Mouse (Mus musculus) embryonic stem cell, embryonic (primary cell): ENCODE measurements around the gene Abcc8.

ENCODE experiments used
- CTCF ChIA-PET, 4 experiments: fragments of 300-600 bp in 2 of 4; fragments of 350-600 bp in 2 of 4; sonication (Branson Sonifier 250); formaldehyde crosslinking; loops; one replicate each; lab custom pipeline; 2022; ENCODE audit warnings: inconsistent platforms in 2 of 4; lab: Charles Lee
- POLR2A ChIA-PET, 4 experiments: fragments of 300-600 bp in 2 of 4; fragments of 350-600 bp in 2 of 4; sonication (Branson Sonifier 250); formaldehyde crosslinking; loops; one replicate each; lab custom pipeline; 2022; ENCODE audit warnings: antibody characterized with exemption in 4 of 4, inconsistent platforms in 1 of 4; lab: Charles Lee

Gene Abcc8

DNA sequence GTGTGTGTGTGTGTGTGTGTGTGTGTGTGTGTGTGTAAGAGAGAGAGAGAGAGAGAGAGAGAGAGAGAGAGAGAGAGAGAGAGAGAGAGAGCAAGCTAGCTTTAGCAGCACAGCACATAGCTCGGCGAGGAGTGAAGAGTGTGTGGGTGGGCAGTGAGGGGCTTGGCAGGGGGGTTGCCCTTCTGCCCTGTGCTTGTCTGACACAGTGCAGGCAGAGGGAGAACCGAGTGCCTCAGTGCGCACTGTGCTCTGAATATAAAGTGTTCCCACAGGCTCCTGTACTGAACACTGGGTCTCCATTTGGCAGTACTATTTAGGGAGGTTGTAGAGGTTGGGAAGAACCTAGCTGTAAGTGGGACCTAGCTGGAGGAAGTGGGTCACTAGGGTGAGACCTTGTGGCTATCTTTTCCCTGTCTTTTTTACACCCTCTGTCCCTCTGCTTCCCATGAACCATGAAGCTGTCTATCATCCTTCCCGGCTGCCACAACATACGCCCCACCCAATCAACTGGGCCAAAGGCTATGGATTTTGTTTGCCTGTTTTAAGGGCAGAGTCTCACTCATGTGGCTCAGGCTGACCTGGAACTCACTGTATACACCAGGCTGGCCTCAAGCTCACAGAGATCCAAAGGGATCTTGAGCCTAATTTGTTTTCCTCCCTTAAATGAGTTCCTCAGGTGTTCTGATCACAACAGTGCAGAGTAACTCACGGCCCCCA, 50.2 kb downstream of the Abcc8 start:
- CTCF ChIA-PET, result interaction anchor here in 1 of 4 experiments (0.7 kb wide), 1 partner anchor 72 kb away, joined by 3 read pairs; no protein-coding TSS in a partner anchor
- POLR2A ChIA-PET, result interaction anchor here in 1 of 4 experiments (0.7 kb wide), 1 partner anchor 114 kb away, joined by 8 read pairs; no protein-coding TSS in a partner anchor

DNA sequence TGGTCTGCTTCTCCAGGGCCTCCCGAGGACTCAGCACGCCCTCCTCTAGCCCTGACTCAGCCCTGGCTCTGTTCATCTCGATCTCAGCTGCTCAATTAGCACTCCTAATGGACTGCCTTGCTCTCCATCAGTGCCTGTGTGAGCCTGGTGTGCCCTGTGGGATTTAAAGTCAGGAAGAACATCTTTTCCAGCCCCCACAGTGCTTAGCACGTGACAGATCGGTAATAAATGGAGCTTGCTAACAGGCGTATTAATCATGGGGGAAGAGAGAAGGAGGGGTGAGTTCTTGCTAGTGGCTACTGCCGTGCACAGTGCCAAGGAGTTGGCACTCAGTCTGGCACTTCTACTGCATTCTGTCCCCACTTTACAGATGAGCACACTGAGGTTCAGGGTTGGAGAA, 51.6 kb downstream of the Abcc8 start:
- ChIA-PET CTCF (no interaction called here), POLR2A (interaction anchor here in 1 of 4 experiments (0.6 to 1.4 kb wide), 3 partner anchors 10 to 147 kb away, joined by 3 to 6 read pairs (median 5); partner anchors contain the start of gene Nomo1)

GRCm38 (mm10) chr7:46125340-46125739, 54.5 kb downstream of the Abcc8 start:
- ChIA-PET CTCF (no interaction called here), POLR2A (interaction anchor here in 1 of 4 experiments (0.6 kb wide), 1 partner anchor 333 kb away, joined by 4 read pairs; no protein-coding TSS in a partner anchor)

GRCm38 (mm10) chr7:46124460-46124859, 55.4 kb downstream of the Abcc8 start:
- ChIA-PET CTCF (no interaction called here), POLR2A (interaction anchor here in 1 of 4 experiments (0.6 kb wide), 1 partner anchor 377 kb away, joined by 3 read pairs; no protein-coding TSS in a partner anchor)

GRCm38 (mm10) chr7:46122964-46123363, 56.9 kb downstream of the Abcc8 start:
- ChIA-PET CTCF (no interaction called here), POLR2A (interaction anchor here in 1 of 4 experiments (0.7 to 1.3 kb wide), 2 partner anchors 10 to 14 kb away, joined by 3 to 4 read pairs; no protein-coding TSS in a partner anchor)

DNA sequence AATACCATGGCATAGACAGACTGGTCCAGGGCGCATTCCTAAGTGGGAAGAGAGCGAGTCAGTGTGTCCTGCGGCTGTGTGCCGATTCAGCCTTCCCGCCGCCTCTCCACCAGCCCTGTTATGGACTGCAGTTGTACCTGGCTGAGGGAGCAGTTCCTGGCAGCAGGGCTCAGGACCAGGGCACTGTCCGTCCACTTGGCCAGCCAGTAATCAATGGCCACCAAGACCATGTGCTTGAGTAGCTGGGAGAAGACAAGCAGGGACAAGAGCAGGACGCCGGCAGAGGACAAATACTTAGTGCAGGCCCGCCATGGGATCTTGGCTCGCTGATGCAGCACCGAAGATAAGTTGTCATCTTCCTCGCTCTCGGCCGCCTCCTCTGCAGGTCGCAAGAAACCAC, 62.8 kb downstream of the Abcc8 start:
- ChIA-PET POLR2A (interaction anchor here in 1 of 4 experiments (0.6 kb wide), 1 partner anchor 154 kb away, joined by 3 read pairs; no protein-coding TSS in a partner anchor), CTCF (no interaction called here)

DNA sequence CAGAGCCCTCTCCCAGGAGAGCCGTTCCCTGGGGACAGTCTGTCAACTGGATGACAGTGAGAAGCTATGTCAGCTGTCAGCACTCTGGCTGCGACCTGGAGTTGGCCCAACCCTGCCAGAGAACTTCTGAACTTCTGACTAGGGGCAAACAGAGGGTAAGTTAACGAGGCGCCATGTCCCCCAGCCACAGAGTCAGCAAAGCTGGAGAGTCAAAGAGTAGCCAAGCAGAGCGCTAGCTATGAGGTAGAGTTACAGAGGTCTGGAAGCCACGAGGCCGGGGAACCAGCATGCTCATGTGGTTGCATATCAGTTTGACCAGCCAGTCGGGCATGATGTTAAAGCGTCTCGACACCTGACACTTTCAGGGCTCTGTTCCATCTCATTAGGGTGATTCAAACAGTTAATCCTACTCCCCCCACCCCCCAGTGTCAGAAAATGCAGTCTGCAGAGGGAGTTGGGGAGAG, 63.7 kb downstream of the Abcc8 start:
- CTCF ChIA-PET, result interaction anchor here in 1 of 4 experiments (0.7 kb wide), 1 partner anchor 281 kb away, joined by 3 read pairs; no protein-coding TSS in a partner anchor
- POLR2A ChIA-PET, result interaction anchor here in 1 of 4 experiments (0.6 to 1.4 kb wide), 2 partner anchors 12 to 19 kb away, joined by 3 to 4 read pairs; no protein-coding TSS in a partner anchor

- POLR2A ChIA-PET, result no interaction called here
- CTCF ChIA-PET, result no interaction called here
Observed at GRCm38 (mm10) chr7:46113435-46113834, 66.4 kb downstream of the Abcc8 start.

GRCm38 (mm10) chr7:46111938-46112337, 67.9 kb downstream of the Abcc8 start:
- ChIA-PET POLR2A (interaction anchor here in 2 of 4 experiments (0.6 to 1.5 kb wide), 4 partner anchors 9 to 869 kb away, joined by 3 to 5 read pairs (median 4); no protein-coding TSS in a partner anchor), CTCF (no interaction called here)

GRCm38 (mm10) chr7:46111212-46111817, 68.5 kb downstream of the Abcc8 start:
- POLR2A ChIA-PET, result interaction anchor here in 2 of 4 experiments (0.6 to 1.5 kb wide), 3 partner anchors 8 to 868 kb away, joined by 3 to 5 read pairs (median 5); no protein-coding TSS in a partner anchor

DNA sequence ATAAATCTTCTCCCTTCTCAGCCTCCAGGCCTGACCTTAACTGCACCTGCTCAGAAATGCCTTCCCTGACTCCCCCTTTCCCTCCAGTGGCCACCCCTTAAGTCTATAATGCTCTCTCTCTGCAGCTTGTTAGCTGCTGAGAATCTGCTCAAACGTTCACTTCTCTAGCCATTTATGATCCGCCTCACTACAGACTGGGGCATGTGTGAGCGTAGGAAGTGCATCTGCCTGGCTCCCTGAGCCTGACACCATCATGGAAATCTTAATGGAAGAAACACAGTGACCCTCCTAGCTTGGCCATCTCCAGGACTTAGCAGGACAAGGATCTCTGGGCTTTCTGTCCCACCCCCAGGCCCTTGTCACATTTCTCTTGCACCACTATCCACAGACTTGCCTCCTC, 69.8 kb downstream of the Abcc8 start:
- CTCF ChIA-PET, result interaction anchor here in 2 of 4 experiments (0.5 to 0.9 kb wide), 3 partner anchors 271 to 659 kb away, joined by 3 to 6 read pairs (median 3); no protein-coding TSS in a partner anchor
- POLR2A ChIA-PET, result interaction anchor here in 1 of 4 experiments (1.3 to 1.5 kb wide), 2 partner anchors 20 to 94 kb away, joined by 3 read pairs; no protein-coding TSS in a partner anchor

More at GRCm38 (mm10) chr7:46111212-46111817, 68.5 kb downstream of the Abcc8 start:
- CTCF ChIA-PET, result no interaction called here

GRCm38 (mm10) chr7:46105484-46105883, 74.3 kb downstream of the Abcc8 start:
- POLR2A ChIA-PET, result interaction anchor here in 1 of 4 experiments (1.2 to 1.7 kb wide), 2 partner anchors 10 to 28 kb away, joined by 3 read pairs; no protein-coding TSS in a partner anchor
- CTCF ChIA-PET, result no interaction called here

DNA sequence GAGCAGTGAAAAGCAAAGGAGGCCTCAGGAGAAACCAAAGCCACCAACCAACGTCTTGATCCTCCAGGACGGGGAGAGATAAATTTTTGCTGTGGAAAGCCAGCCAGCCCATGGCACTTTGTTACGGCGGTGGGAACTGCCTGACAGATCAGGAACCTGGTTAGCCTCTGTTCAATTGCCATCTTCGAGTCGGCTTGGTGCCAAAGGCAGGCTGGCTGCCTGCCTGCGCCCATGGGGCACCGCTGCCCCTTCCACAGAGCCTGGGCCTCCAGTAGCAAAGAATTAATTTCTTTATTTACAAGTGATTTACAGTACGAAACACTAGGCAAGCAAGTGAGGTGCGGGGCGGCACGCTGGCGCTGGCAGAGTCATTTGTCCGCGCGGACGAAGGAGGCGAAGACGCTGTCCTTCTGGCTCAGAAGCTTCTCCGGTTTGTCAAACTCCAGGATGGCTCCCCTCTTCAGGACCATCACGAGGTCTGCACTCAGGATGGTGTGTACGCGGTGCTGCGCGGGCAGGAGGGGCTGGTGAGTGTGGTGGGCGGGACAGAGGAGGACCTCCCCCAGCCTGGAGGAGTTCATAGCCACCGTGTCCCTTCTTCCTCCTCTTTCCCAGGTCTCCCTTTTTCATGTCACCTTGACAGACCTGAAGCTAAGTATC, 75.4 kb downstream of the Abcc8 start:
- POLR2A ChIA-PET, result interaction anchor here in 1 of 4 experiments (1.7 kb wide), 1 partner anchor 11 kb away, joined by 3 read pairs; no protein-coding TSS in a partner anchor
- CTCF ChIA-PET, result interaction anchor here in 1 of 4 experiments (1.2 kb wide), 1 partner anchor 9 kb away, joined by 3 read pairs; no protein-coding TSS in a partner anchor

DNA sequence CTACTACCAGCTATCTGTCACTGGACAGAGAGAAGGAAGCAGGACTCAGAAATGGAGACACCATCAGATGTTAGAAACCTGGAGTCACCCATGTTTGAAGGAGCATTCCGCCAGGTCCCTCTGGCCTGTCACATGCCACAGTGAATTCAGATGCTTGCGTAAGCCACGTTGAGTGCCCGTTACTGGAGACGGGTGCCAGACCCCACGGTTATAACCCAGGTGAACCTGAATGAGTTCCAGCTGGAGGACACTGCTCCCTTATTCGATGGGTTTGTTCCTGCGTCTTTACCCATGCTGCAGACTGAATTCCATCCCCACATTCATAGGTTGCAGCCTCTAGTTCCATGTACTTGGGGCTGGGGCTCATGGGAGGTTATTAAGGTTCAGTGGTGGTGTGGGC, 76.1 kb downstream of the Abcc8 start:
- ChIA-PET CTCF (interaction anchor here in 1 of 4 experiments (1.2 kb wide), 1 partner anchor 8 kb away, joined by 3 read pairs; no protein-coding TSS in a partner anchor), POLR2A (interaction anchor here in 2 of 4 experiments (1.7 to 2.2 kb wide), 3 partner anchors 8 to 12 kb away, joined by 3 to 5 read pairs (median 5); no protein-coding TSS in a partner anchor)

- POLR2A ChIA-PET, result interaction anchor here in 2 of 4 experiments (1.8 to 2.2 kb wide), 2 partner anchors 9 kb away, joined by 5 read pairs; no protein-coding TSS in a partner anchor
- CTCF ChIA-PET, result interaction anchor here in 1 of 4 experiments (1.2 kb wide), 2 partner anchors 8 to 99 kb away, joined by 3 read pairs; no protein-coding TSS in a partner anchor
Observed at GRCm38 (mm10) chr7:46103075-46103591, 76.7 kb downstream of the Abcc8 start.

GRCm38 (mm10) chr7:46100563-46100962, 79.3 kb downstream of the Abcc8 start, which contains the start of gene Kcnj11:
Kcnj11 (minus strand) TSS chr7:46100764.
- ChIA-PET POLR2A (no interaction called here), CTCF (interaction anchor here in 1 of 4 experiments (0.6 kb wide), 1 partner anchor 102 kb away, joined by 5 read pairs; no protein-coding TSS in a partner anchor)

DNA sequence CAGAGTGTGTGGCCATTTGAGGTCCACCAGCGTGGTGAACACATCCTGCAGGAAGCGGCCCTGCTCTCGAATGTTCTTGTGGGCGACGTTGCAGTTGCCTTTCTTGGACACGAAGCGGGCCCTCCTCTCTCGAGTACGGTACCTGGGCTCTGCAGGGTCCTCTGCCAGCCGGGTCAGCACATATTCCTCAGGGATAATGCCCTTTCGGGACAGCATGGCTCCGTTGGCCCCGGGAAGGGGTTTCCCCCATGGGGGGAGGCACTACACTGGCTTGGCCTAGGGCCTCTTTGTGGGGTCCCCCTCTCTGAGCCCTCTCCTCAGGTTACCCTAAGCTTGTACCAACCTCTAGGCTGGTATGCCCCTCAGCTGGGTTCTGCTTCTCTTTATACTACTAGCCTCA, 80.2 kb downstream of the Abcc8 start:
- CTCF ChIA-PET, result interaction anchor here in 3 of 4 experiments (0.6 to 3.3 kb wide), 8 partner anchors 9 to 1032 kb away, joined by 3 to 10 read pairs (median 3); no protein-coding TSS in a partner anchor
- POLR2A ChIA-PET, result no interaction called here
